Mouse (Mus musculus) spleen, adult 2 months (tissue): ENCODE measurements around the gene Unc5c.

Experiments used
- CTCF ChIP-seq: fragments of 200-500 bp; IDR thresholded peaks from 2 replicates; pipeline ENCODE4 v1.5.1; 2011; ENCODE audit warnings: mild to moderate bottlenecking, inconsistent platforms; ENCODE audit not compliant: insufficient read depth, insufficient read length, insufficient replicate concordance; ENCODE audit errors: extremely low read depth
- POLR2A ChIP-seq: fragments of 200-500 bp; IDR thresholded peaks from 2 replicates; pipeline ENCODE4 v1.6.1; 2011; ENCODE audit warnings: low read depth, low read length, inconsistent platforms

DNA sequence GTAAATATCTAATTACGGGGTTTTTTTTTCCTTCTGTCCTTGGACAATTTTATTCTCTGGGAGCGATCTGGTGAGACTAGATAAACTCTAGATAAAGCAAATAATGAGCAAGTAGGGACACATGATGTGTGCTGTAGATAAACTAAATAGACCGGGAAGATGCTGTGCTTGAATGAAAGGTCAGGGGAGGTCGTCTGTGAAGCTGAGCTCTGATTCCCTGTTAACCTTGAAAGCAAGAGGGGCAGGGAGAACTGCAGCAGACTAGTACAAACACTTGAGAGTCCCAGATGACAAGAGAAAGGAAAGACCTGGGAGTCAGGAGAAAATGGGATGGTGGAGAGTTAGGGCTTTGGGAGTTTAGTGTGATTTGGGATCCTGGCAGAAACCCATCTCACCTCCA is 251.4 kb downstream of the Unc5c start:
- no peak for TF ChIP-seq POLR2A
- no peak for TF ChIP-seq CTCF
